ENCODE assay signal across 7 mouse cellular contexts in the genomic region with DNA sequence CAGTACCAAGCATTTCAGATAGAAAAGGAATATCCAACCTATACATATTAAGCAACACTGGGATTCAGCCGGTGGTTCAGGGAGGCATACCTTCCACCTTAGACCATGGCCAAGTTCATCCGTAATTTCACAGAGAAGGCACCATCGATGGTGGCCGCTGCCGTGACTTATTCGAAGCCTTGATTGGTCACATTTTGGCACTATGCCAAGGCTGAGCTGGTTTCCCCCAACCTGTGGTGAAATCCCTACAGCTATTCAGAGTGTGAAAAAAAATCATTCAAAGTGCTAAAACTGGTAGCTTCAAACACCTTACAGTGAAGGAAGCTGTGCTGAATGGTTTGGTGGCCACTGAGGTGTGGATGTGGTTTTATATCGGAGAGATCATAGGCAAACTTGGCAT. TPM values are rescaled to one million over a fixed set of nuclear protein-coding genes. Genes with fewer than 3 reads are reported as not detected.
A peak's percentile ranks its signal among the peaks of the same experiment; 100 is the strongest.
DNase-seq lines count a peak whose midpoint lies in the region; TF ChIP-seq lines count a peak whose summit lies in the region.
"Not testable (repeated sequence)": the region's sequence is repeated elsewhere in the genome, so short reads cannot be mapped to it uniquely, and the experiment has no call there.

No protein-coding gene starts in this region.

- peak; percentile 58 for DNase-seq in 416B (ENCODE audit: low read depth)
- DNase-seq in adrenal gland, adult 2 months, result peak; percentile 36
- peak; percentile 27 for DNase-seq in adrenal gland, postnatal 14 days
- DNase-seq in cerebellum, postnatal 10 days, result peak; percentile 32 to 42
- DNase-seq in heart, postnatal 4 days, result peak; percentile 8
- peak; percentile 17 to 39 for DNase-seq in kidney, postnatal 25 days

- H3K4me1 ChIP-seq in testis, adult 2 months (ENCODE audit: control insufficient read depth, insufficient read depth, low read length), result not testable (repeated sequence)

- TF ChIP-seq POLR2A in testis, adult 2 months (IDR thresholded peaks at IDR 0.05; ENCODE audit: control insufficient read depth, low read depth, low read length), result not testable (repeated sequence)

- TF ChIP-seq CTCF in testis, adult 2 months (IDR thresholded peaks at IDR 0.05; ENCODE audit: control insufficient read depth, insufficient read depth, insufficient replicate concordance, low read depth, low read length), result not testable (repeated sequence)

- H3K27me3 ChIP-seq in testis, adult 2 months (ENCODE audit: control insufficient read depth, insufficient read depth, low read length), result not testable (repeated sequence)

- H3K27ac ChIP-seq in testis, adult 2 months (ENCODE audit: control insufficient read depth, insufficient read depth, low read depth, low read length), result not testable (repeated sequence)

- H3K36me3 ChIP-seq in testis, adult 2 months (ENCODE audit: control insufficient read depth, insufficient read depth, low read length), result not testable (repeated sequence)

- peak overlapping the region; percentile 54 for H3K4me3 ChIP-seq in testis, adult 2 months (ENCODE audit: control insufficient read depth, low read depth, low read length)

RNA-seq across cellular contexts. Expression of a gene that starts 15.8 kb away (rescaled TPM):
- under 1 TPM; 0.63 to 0.73 TPM for total RNA-seq in adrenal gland, adult 2 months (2021)
- 0.01 TPM in 1 of 2 replicates, not detected in the other for polyA plus RNA-seq in adrenal gland, adult 2 months (2012; rRNA removed)
- total RNA-seq in adrenal gland, postnatal 14 days (2021), result 3.1 and 3.9 TPM in 2 replicates
- 1 to 10 TPM; 5.2 to 5.6 TPM for total RNA-seq in heart, postnatal 4 days (2021)
- polyA plus RNA-seq in testis, adult 2 months (2012; rRNA removed), result 0.88 and 1.1 TPM in 2 replicates

Comparison
In these comparisons a context has a peak if more than half of its experiments do, and no peak if none do; other contexts are left out.
1. DNase-seq: peak in every context shown above with its lines; median percentile 58 in 416B; 37 in cerebellum, postnatal 10 days; 36 in adrenal gland, adult 2 months; 28 in kidney, postnatal 25 days; 27 in adrenal gland, postnatal 14 days; 8 in heart, postnatal 4 days.